ENCODE assay signal across 11 mouse cellular contexts in the genomic region with DNA sequence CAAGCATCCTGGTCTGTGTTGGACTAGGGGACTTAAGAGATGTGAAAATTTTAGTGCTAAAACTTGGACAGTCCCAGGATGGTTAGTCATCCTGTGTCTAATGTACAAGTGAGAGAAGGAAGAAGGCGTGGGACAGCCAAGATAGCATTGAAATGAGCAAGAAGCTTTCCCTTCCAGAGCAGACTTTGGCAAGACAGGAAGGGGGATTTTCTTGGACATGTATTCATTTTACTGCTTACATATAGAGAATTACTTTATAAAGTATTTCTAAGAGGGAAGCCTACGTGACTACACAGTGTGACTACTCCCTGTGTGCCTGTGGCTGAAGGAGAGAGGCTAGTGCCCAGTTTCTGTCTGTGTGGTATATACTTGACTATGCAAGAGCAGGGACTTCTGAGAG.
DNase-seq lines count a peak whose midpoint lies in the region; ATAC-seq and TF ChIP-seq lines count a peak whose summit lies in the region.
"Had no signal": no experiment of that assay in that cellular context is flagged by ENCODE, and none has a peak within 500 bp of the region (broad histone marks: within the 10 kb centered on the region; RNA-seq: fewer than 3 reads in every experiment).

No protein-coding gene starts in this region.

- no peak overlapping the region for H3K9ac ChIP-seq in embryonic facial prominence, embryonic 15.5 days
- no peak overlapping the region for H3K9ac ChIP-seq in limb, embryonic 12.5 days (replicated peaks)

- no peak for ATAC-seq in embryonic facial prominence, embryonic 15.5 days (ENCODE audit: insufficient number of reproducible peaks, low FRiP score, low TSS enrichment, low read depth)
- ATAC-seq in limb, embryonic 12.5 days (ENCODE audit: insufficient number of reproducible peaks, insufficient read depth, low FRiP score, low TSS enrichment, low read depth) = no peak
- ATAC-seq: midbrain, embryonic 16.5 days had no signal

- TF ChIP-seq POLR2A in kidney, adult 2 months (IDR thresholded peaks at IDR 0.05; ENCODE audit: low read depth, low read length) = no peak

- no peak for TF ChIP-seq CTCF in kidney, adult 2 months (conservative IDR thresholded peaks at IDR 0.05; ENCODE audit: insufficient read depth, insufficient read length, low read depth, low read length)

- no peaks in the 10 kb centered on the region for H3K27me3 ChIP-seq in kidney, adult 2 months (replicated peaks; ENCODE audit: control insufficient read depth, insufficient read depth, low read length)
- H3K27me3 ChIP-seq in embryonic facial prominence, embryonic 15.5 days = no peaks in the 10 kb centered on the region
- no peaks in the 10 kb centered on the region for H3K27me3 ChIP-seq in limb, embryonic 12.5 days

- no peak overlapping the region for H3K4me2 ChIP-seq in embryonic facial prominence, embryonic 15.5 days (replicated peaks)
- H3K4me2 ChIP-seq in limb, embryonic 12.5 days = no peak overlapping the region

- no peaks in the 10 kb centered on the region for H3K36me3 ChIP-seq in kidney, adult 2 months (ENCODE audit: control insufficient read depth, insufficient read depth, low read length)
- 0 out of 2 replicates have a peak, but pooled peaks cover 4% of the 10 kb centered on the region for H3K36me3 ChIP-seq in embryonic facial prominence, embryonic 15.5 days
- 0 out of 2 replicates have a peak, but pooled peaks cover 3% of the 10 kb centered on the region for H3K36me3 ChIP-seq in limb, embryonic 12.5 days

- H3K27ac ChIP-seq in kidney, adult 2 months (ENCODE audit: insufficient read depth, low read depth, low read length) = peak overlapping the region; percentile 67
- H3K27ac ChIP-seq in embryonic facial prominence, embryonic 15.5 days (replicated peaks) = peak overlapping the region; percentile 86
- H3K27ac ChIP-seq in limb, embryonic 12.5 days = peak overlapping the region; percentile 87; the same call in 1 of the 2 replicates

- no peak for DNase-seq in kidney, adult 2 months
- DNase-seq in kidney, postnatal 36 days = no peak
- peak; percentile 80 for DNase-seq in 3T3-L1 (ENCODE audit: low read depth, low spot score)
- DNase-seq in urinary bladder, adult 2 months (ENCODE audit: low spot score) = no peak
- no peak for DNase-seq in right cerebral cortex, adult 2 months (ENCODE audit: low spot score in 2 of 2)
- no peak for DNase-seq in spleen, postnatal 10 days (ENCODE audit: low spot score in 2 of 2)
- DNase-seq: cerebellum, postnatal 14 days; gastrocnemius, postnatal 36 days had no signal

- no peaks in the 10 kb centered on the region for H3K9me3 ChIP-seq in embryonic facial prominence, embryonic 15.5 days (replicated peaks)
- H3K9me3 ChIP-seq in limb, embryonic 12.5 days = no peaks in the 10 kb centered on the region

- no peak overlapping the region for H3K4me3 ChIP-seq in kidney, adult 2 months (ENCODE audit: insufficient read depth, low read depth, low read length)
- no peak overlapping the region for H3K4me3 ChIP-seq in embryonic facial prominence, embryonic 15.5 days (replicated peaks)
- no peak overlapping the region for H3K4me3 ChIP-seq in limb, embryonic 12.5 days (replicated peaks)

- peaks cover 10% of the 10 kb centered on the region; the same call in 1 of the 2 replicates for H3K4me1 ChIP-seq in kidney, adult 2 months (ENCODE audit: control insufficient read depth, insufficient read depth, low read length)
- peaks cover 58% of the 10 kb centered on the region for H3K4me1 ChIP-seq in embryonic facial prominence, embryonic 15.5 days
- H3K4me1 ChIP-seq in limb, embryonic 12.5 days (replicated peaks) = peaks cover 70% of the 10 kb centered on the region

- WGBS in kidney, adult 2 months = 70% methylated on average over 2 of the region's 2 CpGs
- WGBS in embryonic facial prominence, embryonic 15.5 days = 61% methylated on average over 2 of the region's 2 CpGs
- 90% methylated on average over 2 of the region's 2 CpGs for WGBS in limb, embryonic 12.5 days
